Comparison of ENCODE assay signal across 21 mouse cellular contexts in genomic region chr8:48560227-48560626, GRCm38 (mm10).
DNase-seq lines count a peak whose midpoint lies in the region; ATAC-seq and TF ChIP-seq lines count a peak whose summit lies in the region.
"Had no signal": no experiment of that assay in that cellular context is flagged by ENCODE, and none has a peak within 500 bp of the region (broad histone marks: within the 10 kb centered on the region; RNA-seq: fewer than 3 reads in every experiment).

No protein-coding gene starts in this region.

- H3K4me1 ChIP-seq in hindbrain, postnatal 0 days (ENCODE audit: insufficient read depth, low read length): no peaks in the 10 kb centered on the region
- H3K4me1 ChIP-seq in hindbrain, embryonic 11.5 days (replicated peaks; ENCODE audit: control insufficient read depth, insufficient read depth, low read length): no peaks in the 10 kb centered on the region
- no peaks in the 10 kb centered on the region for H3K4me1 ChIP-seq in liver, postnatal 0 days (ENCODE audit: insufficient read depth)
- no peaks in the 10 kb centered on the region for H3K4me1 ChIP-seq in liver, embryonic 11.5 days (replicated peaks; ENCODE audit: control insufficient read depth, insufficient read depth, low read length)
- peaks cover 8% of the 10 kb centered on the region for H3K4me1 ChIP-seq in testis, adult 2 months (ENCODE audit: control insufficient read depth, insufficient read depth, low read length)
- H3K4me1 ChIP-seq: liver, embryonic 13.5 days had no signal

- no peaks in the 10 kb centered on the region for H3K36me3 ChIP-seq in hindbrain, postnatal 0 days (ENCODE audit: insufficient read depth, low read length)
- H3K36me3 ChIP-seq in hindbrain, embryonic 11.5 days (ENCODE audit: control insufficient read depth, insufficient read depth, low read length): no peaks in the 10 kb centered on the region
- H3K36me3 ChIP-seq in liver, postnatal 0 days (replicated peaks; ENCODE audit: insufficient read depth, low read length): no peaks in the 10 kb centered on the region
- H3K36me3 ChIP-seq in liver, embryonic 11.5 days (ENCODE audit: control insufficient read depth, insufficient read depth, low read length): no peaks in the 10 kb centered on the region
- no peaks in the 10 kb centered on the region for H3K36me3 ChIP-seq in testis, adult 2 months (ENCODE audit: control insufficient read depth, insufficient read depth, low read length)
- H3K36me3 ChIP-seq: embryonic facial prominence, embryonic 15.5 days; limb, embryonic 13.5 days; liver, embryonic 13.5 days had no signal

- no peaks in the 10 kb centered on the region for H3K9me3 ChIP-seq in hindbrain, postnatal 0 days (ENCODE audit: low read length)
- no peaks in the 10 kb centered on the region for H3K9me3 ChIP-seq in hindbrain, embryonic 11.5 days (ENCODE audit: control insufficient read depth, low read length)
- H3K9me3 ChIP-seq in liver, postnatal 0 days (ENCODE audit: low read length): no peaks in the 10 kb centered on the region
- no peaks in the 10 kb centered on the region for H3K9me3 ChIP-seq in liver, embryonic 11.5 days (ENCODE audit: control insufficient read depth, low read length)
- H3K9me3 ChIP-seq: embryonic facial prominence, embryonic 15.5 days; limb, embryonic 13.5 days; liver, embryonic 13.5 days had no signal

- no peaks in the 10 kb centered on the region for H3K27me3 ChIP-seq in hindbrain, postnatal 0 days (ENCODE audit: insufficient read depth, low read length)
- no peaks in the 10 kb centered on the region for H3K27me3 ChIP-seq in hindbrain, embryonic 11.5 days (ENCODE audit: control insufficient read depth, insufficient read depth, low read length)
- H3K27me3 ChIP-seq in liver, postnatal 0 days (ENCODE audit: insufficient read depth, low read length): peaks cover 8% of the 10 kb centered on the region
- peaks cover 12% of the 10 kb centered on the region for H3K27me3 ChIP-seq in liver, embryonic 11.5 days (replicated peaks; ENCODE audit: control insufficient read depth, insufficient read depth, low read length)
- H3K27me3 ChIP-seq in testis, adult 2 months (ENCODE audit: control insufficient read depth, insufficient read depth, low read length): no peaks in the 10 kb centered on the region
- H3K27me3 ChIP-seq: embryonic facial prominence, embryonic 15.5 days; limb, embryonic 13.5 days had no signal

- 77% methylated on average over 9 of the region's 9 CpGs for WGBS in hindbrain, postnatal 0 days
- WGBS in hindbrain, embryonic 11.5 days: 80% methylated on average over 9 of the region's 9 CpGs
- WGBS in liver, postnatal 0 days (ENCODE audit: insufficient replicate concordance): 74% methylated on average over 9 of the region's 9 CpGs
- 69% methylated on average over 9 of the region's 9 CpGs for WGBS in liver, embryonic 11.5 days

- no peak for TF ChIP-seq EP300 in liver, postnatal 0 days (IDR thresholded peaks at IDR 0.05; ENCODE audit: low read depth)

- H3K4me3 ChIP-seq in hindbrain, postnatal 0 days (ENCODE audit: low read length): no peak overlapping the region
- no peak overlapping the region for H3K4me3 ChIP-seq in hindbrain, embryonic 11.5 days (ENCODE audit: low read depth, low read length)
- no peak overlapping the region for H3K4me3 ChIP-seq in liver, postnatal 0 days (ENCODE audit: low read depth, low read length)
- H3K4me3 ChIP-seq in liver, embryonic 11.5 days (ENCODE audit: low read depth, low read length): no peak overlapping the region
- no peak overlapping the region for H3K4me3 ChIP-seq in testis, adult 2 months (ENCODE audit: control insufficient read depth, low read depth, low read length)
- H3K4me3 ChIP-seq: embryonic facial prominence, embryonic 15.5 days; limb, embryonic 13.5 days; liver, embryonic 13.5 days had no signal

- no peak overlapping the region for H3K4me2 ChIP-seq in hindbrain, postnatal 0 days (ENCODE audit: low read depth, low read length)
- H3K4me2 ChIP-seq in hindbrain, embryonic 11.5 days (replicated peaks; ENCODE audit: low read depth, low read length): no peak overlapping the region
- H3K4me2 ChIP-seq in liver, postnatal 0 days (ENCODE audit: low read depth, low read length): no peak overlapping the region
- no peak overlapping the region for H3K4me2 ChIP-seq in liver, embryonic 11.5 days
- H3K4me2 ChIP-seq: embryonic facial prominence, embryonic 15.5 days; limb, embryonic 13.5 days; liver, embryonic 13.5 days; midbrain, embryonic 11.5 days had no signal

- DNase-seq in adrenal gland, postnatal 14 days: peak; percentile 12
- no peak for DNase-seq in adrenal gland, adult 2 months
- DNase-seq in hindbrain, postnatal 0 days (ENCODE audit: low spot score): peak; percentile 5
- DNase-seq in hindbrain, embryonic 11.5 days (ENCODE audit: low spot score): no peak
- DNase-seq in liver, postnatal 0 days: no peak
- DNase-seq in liver, embryonic 11.5 days (ENCODE audit: low spot score): no peak
- DNase-seq in testis, postnatal 14 days (ENCODE audit: low spot score): no peak
- DNase-seq: cerebellum, adult 2 months; embryo, embryonic 11 days; gastrocnemius, postnatal 36 days; kidney, adult 11 months; layer of hippocampus, postnatal 36 days; liver, embryonic 13.5 days; thymus, adult 18-20 months; thymus, postnatal 36 days had no signal

- TF ChIP-seq CTCF in hindbrain, postnatal 0 days (IDR thresholded peaks at IDR 0.05; ENCODE audit: low read depth): peak; percentile 44
- TF ChIP-seq CTCF in liver, postnatal 0 days (IDR thresholded peaks at IDR 0.05; ENCODE audit: low read depth): 0 out of 2 replicates have a peak, but pooled peaks have one; percentile 13
- peak; percentile 11; the same call in 1 of the 2 replicates for TF ChIP-seq CTCF in testis, adult 2 months (IDR thresholded peaks at IDR 0.05; ENCODE audit: control insufficient read depth, insufficient read depth, insufficient replicate concordance, low read depth, low read length)

- no peak for TF ChIP-seq POLR2A in testis, adult 2 months (IDR thresholded peaks at IDR 0.05; ENCODE audit: control insufficient read depth, low read depth, low read length)

- ATAC-seq in hindbrain, postnatal 0 days: no peak
- no peak for ATAC-seq in hindbrain, embryonic 11.5 days (ENCODE audit: low FRiP score)
- ATAC-seq in liver, postnatal 0 days: no peak
- no peak for ATAC-seq in liver, embryonic 11.5 days (replicated peaks; ENCODE audit: low FRiP score)
- ATAC-seq: forebrain, embryonic 16.5 days; hindbrain, embryonic 16.5 days had no signal

- H3K27ac ChIP-seq in hindbrain, postnatal 0 days: no peak overlapping the region
- no peak overlapping the region for H3K27ac ChIP-seq in hindbrain, embryonic 11.5 days (ENCODE audit: low read depth, low read length)
- H3K27ac ChIP-seq in liver, postnatal 0 days (ENCODE audit: low read depth): no peak overlapping the region
- H3K27ac ChIP-seq in liver, embryonic 11.5 days (ENCODE audit: low read depth, low read length): no peak overlapping the region
- no peak overlapping the region for H3K27ac ChIP-seq in testis, adult 2 months (ENCODE audit: control insufficient read depth, insufficient read depth, low read depth, low read length)
- H3K27ac ChIP-seq: embryonic facial prominence, embryonic 15.5 days; limb, embryonic 13.5 days; liver, embryonic 13.5 days had no signal

- no peak overlapping the region for H3K9ac ChIP-seq in hindbrain, postnatal 0 days (replicated peaks; ENCODE audit: low read length)
- H3K9ac ChIP-seq in hindbrain, embryonic 11.5 days (ENCODE audit: low read depth, low read length): no peak overlapping the region
- H3K9ac ChIP-seq in liver, postnatal 0 days (replicated peaks): no peak overlapping the region
- H3K9ac ChIP-seq in liver, embryonic 11.5 days (ENCODE audit: low read depth, low read length): no peak overlapping the region
- H3K9ac ChIP-seq: embryonic facial prominence, embryonic 15.5 days; limb, embryonic 13.5 days; liver, embryonic 13.5 days had no signal

Comparison
In these comparisons a context has a peak if more than half of its experiments do, and no peak if none do; other contexts are left out.
1. DNase-seq: peak in adrenal gland, postnatal 14 days (single experiment) and hindbrain, postnatal 0 days (single experiment); none in adrenal gland, adult 2 months (single experiment), hindbrain, embryonic 11.5 days (single experiment), liver, postnatal 0 days (single experiment), liver, embryonic 11.5 days (single experiment) and testis, postnatal 14 days (single experiment).
2. Peak in every context shown above with its lines, with median percentiles within 50 percentile points of each other: CTCF ChIP-seq.